Mouse (Mus musculus): ENCODE results near the gene Gys2. TPM values are rescaled to one million over a fixed set of nuclear protein-coding genes. Genes with fewer than 3 reads are reported as not detected.

Gene Gys2
- polyA plus RNA-seq, 1 experiment from 2014 or later, result not detected

DNA sequence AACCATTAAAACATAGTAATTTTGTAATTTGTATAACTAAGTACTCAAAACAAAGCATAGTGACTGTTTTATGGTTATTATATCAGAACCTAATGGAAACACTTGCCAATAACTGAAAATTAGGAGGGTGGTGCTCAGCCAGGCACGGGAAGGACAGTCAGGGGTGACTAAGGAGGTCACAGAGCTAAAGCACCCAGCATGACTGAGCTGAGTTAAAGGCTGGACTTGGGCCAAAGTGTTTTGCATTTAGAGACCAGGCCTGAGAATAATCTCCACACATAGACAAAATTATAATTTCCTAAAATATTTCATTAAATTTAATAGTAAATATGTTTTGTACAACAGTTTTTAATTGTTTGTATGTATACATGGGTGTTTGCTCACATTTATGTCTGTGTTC lies 95.8 kb downstream of the Gys2 start:
- no peak for ATAC-seq (ENCODE audit: insufficient number of reproducible peaks, insufficient read depth, low FRiP score, low TSS enrichment, low read depth)
- H3K27ac ChIP-seq, result no peak overlapping the region
- no peaks in the 10 kb centered on the region for H3K9me3 ChIP-seq
- WGBS, result 81% methylated on average over 1 of the region's 1 CpGs
- H3K4me2 ChIP-seq, result no peak overlapping the region
- H3K4me1 ChIP-seq (replicated peaks), result no peaks in the 10 kb centered on the region
- H3K4me3 ChIP-seq (replicated peaks), result no peak overlapping the region
- no peaks in the 10 kb centered on the region; the same call in 1 of the 2 replicates for H3K27me3 ChIP-seq
- no peak overlapping the region for H3K9ac ChIP-seq (replicated peaks)
- H3K36me3 ChIP-seq, result peaks cover 34% of the 10 kb centered on the region

Other genes starting within 250 kb of the Gys2 start
- not detected in 2 replicates for gene Iapp, start 174.7 kb downstream of the Gys2 start, polyA plus RNA-seq (2016; fragmentation: Nextera tagmentation; extraction: Ambion mirVana)
- gene Slco1a5, start 150.1 kb downstream of the Gys2 start, polyA plus RNA-seq (2016; fragmentation: Nextera tagmentation; extraction: Ambion mirVana), result not detected in 2 replicates
- gene Pyroxd1, start 127.5 kb downstream of the Gys2 start, polyA plus RNA-seq (2016; fragmentation: Nextera tagmentation; extraction: Ambion mirVana), result 17.1 and 17.6 TPM in 2 replicates
- 29.7 and 32.2 TPM in 2 replicates for gene Recql, start 86.0 kb downstream of the Gys2 start, polyA plus RNA-seq (2016; fragmentation: Nextera tagmentation; extraction: Ambion mirVana)
- 116 and 118 TPM in 2 replicates for gene Golt1b, start 85.9 kb downstream of the Gys2 start, polyA plus RNA-seq (2016; fragmentation: Nextera tagmentation; extraction: Ambion mirVana)
- gene Spx, start 59.7 kb downstream of the Gys2 start, polyA plus RNA-seq (2016; fragmentation: Nextera tagmentation; extraction: Ambion mirVana), result 1.2 and 1.7 TPM in 2 replicates
- 480 and 486 TPM in 2 replicates for gene Ldhb, start 34.8 kb upstream of the Gys2 start, polyA plus RNA-seq (2016; fragmentation: Nextera tagmentation; extraction: Ambion mirVana)
- gene Kcnj8, start 98.5 kb upstream of the Gys2 start, polyA plus RNA-seq (2016; fragmentation: Nextera tagmentation; extraction: Ambion mirVana), result 0.44 and 0.59 TPM in 2 replicates
- 0.53 and 0.73 TPM in 2 replicates for gene Abcc9, start 229.2 kb upstream of the Gys2 start, polyA plus RNA-seq (2016; fragmentation: Nextera tagmentation; extraction: Ambion mirVana)